Mouse (Mus musculus): ENCODE results near the gene Rusc2. TPM values are rescaled to one million over a fixed set of nuclear protein-coding genes. Genes with fewer than 3 reads are reported as not detected.

Rusc2 gene
- total and polyA plus RNA-seq, 3 experiments, result 2.4 to 7.3 TPM; not detected in 1

DNA sequence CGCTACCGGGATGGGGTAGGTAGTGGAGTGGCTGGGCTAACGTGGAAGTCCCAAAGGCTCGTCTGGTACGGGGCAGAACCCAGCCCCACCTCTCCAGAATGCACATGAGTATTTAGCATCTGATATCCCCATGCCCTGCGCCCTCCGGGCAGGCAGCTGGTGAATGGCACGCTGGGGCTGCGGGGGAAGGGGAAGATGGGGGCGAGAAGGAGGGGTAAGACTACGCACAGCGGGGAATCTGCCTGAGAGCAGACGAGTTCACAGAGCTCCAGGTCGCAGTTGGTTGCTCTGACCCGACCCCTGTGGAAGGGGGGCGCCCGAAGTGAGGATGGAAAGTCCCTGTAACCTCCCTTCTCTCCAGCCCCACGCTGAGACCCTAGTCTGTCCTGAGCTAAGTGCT lies 71.6 kb downstream of the Rusc2 start:
- no peaks in the 10 kb centered on the region for H3K79me2 ChIP-seq (ENCODE audit: control insufficient read depth, insufficient read depth, low read length, poor library complexity)
- peak overlapping the region; percentile 28; the same call in 1 of the 2 replicates for H3K9ac ChIP-seq (ENCODE audit: control insufficient read depth, low read depth, low read length, poor library complexity, severe bottlenecking)
- no peaks in the 10 kb centered on the region for H3K27me3 ChIP-seq (ENCODE audit: control insufficient read depth in 1 of 2, insufficient read depth in 2 of 2, low read length in 2 of 2)
- H3K36me3 ChIP-seq (ENCODE audit: control insufficient read depth in 1 of 2, insufficient read depth in 2 of 2, low read length in 2 of 2), result no peaks in the 10 kb centered on the region; a peak in 1 of 4 replicates
- TF ChIP-seq GATA1 (IDR thresholded peaks at IDR 0.05; ENCODE audit: low read depth, low read length), result no peak
- TF ChIP-seq E2F4 (IDR thresholded peaks at IDR 0.05; ENCODE audit: borderline replicate concordance, low read depth, low read length), result no peak
- no peak for TF ChIP-seq TCF12 (IDR thresholded peaks at IDR 0.05; ENCODE audit: low read depth, low read length)
- TF ChIP-seq TBP (IDR thresholded peaks at IDR 0.05; ENCODE audit: low read depth, low read length), result no peak
- no peak for TF ChIP-seq ZC3H11A (IDR thresholded peaks at IDR 0.05; ENCODE audit: low read depth, low read length)
- no peak for TF ChIP-seq USF1 (IDR thresholded peaks at IDR 0.05; ENCODE audit: low read depth, low read length)
- no peak for TF ChIP-seq JUND (IDR thresholded peaks at IDR 0.05; ENCODE audit: low read depth, low read length)
- no peak for TF ChIP-seq MAFK (IDR thresholded peaks at IDR 0.05; ENCODE audit: borderline replicate concordance, low read depth, low read length)
- TF ChIP-seq UBTF (IDR thresholded peaks at IDR 0.05; ENCODE audit: borderline replicate concordance, insufficient read depth, low read depth, low read length), result no peak
- no peak for TF ChIP-seq MAX (IDR thresholded peaks at IDR 0.05; ENCODE audit: low read length)
- TF ChIP-seq MEF2A (IDR thresholded peaks at IDR 0.05; ENCODE audit: extremely low read depth, insufficient replicate concordance, low read depth, low read length, poor library complexity, severe bottlenecking), result no peak
- TF ChIP-seq POLR2AphosphoS5 (IDR thresholded peaks at IDR 0.05; ENCODE audit: borderline replicate concordance, low read depth, low read length), result no peak
- no peak for TF ChIP-seq MYC (IDR thresholded peaks at IDR 0.05; ENCODE audit: low read depth, low read length)
- TF ChIP-seq ZNF384 (IDR thresholded peaks at IDR 0.05; ENCODE audit: low read depth, low read length), result no peak
- no peak for TF ChIP-seq MXI1 (IDR thresholded peaks at IDR 0.05; ENCODE audit: low read depth, low read length)
- no peak for TF ChIP-seq TAL1 (IDR thresholded peaks at IDR 0.05; ENCODE audit: low read length)
- no peak for TF ChIP-seq ELF1 (IDR thresholded peaks at IDR 0.05; ENCODE audit: low read depth, low read length)
- no peak overlapping the region for H3K27ac ChIP-seq (ENCODE audit: control insufficient read depth, low read depth, low read length)
- H3K4me1 ChIP-seq (ENCODE audit: control insufficient read depth in 1 of 2, insufficient read depth in 2 of 2, low read length in 2 of 2), result peaks cover 0 to 12% of the 10 kb centered on the region in 2 experiments; a peak in 3 of 4 replicates
- peak overlapping the region; percentile 39 to 41; a peak in 3 of 4 replicates for H3K4me3 ChIP-seq (ENCODE audit: control insufficient read depth in 1 of 2, insufficient read depth in 1 of 2, low read depth in 2 of 2, low read length in 2 of 2)
- H3K9me3 ChIP-seq (replicated peaks; ENCODE audit: insufficient read depth, low read length), result no peaks in the 10 kb centered on the region
- no peak for DNase-seq (ENCODE audit: low read depth, low spot score)

DNA sequence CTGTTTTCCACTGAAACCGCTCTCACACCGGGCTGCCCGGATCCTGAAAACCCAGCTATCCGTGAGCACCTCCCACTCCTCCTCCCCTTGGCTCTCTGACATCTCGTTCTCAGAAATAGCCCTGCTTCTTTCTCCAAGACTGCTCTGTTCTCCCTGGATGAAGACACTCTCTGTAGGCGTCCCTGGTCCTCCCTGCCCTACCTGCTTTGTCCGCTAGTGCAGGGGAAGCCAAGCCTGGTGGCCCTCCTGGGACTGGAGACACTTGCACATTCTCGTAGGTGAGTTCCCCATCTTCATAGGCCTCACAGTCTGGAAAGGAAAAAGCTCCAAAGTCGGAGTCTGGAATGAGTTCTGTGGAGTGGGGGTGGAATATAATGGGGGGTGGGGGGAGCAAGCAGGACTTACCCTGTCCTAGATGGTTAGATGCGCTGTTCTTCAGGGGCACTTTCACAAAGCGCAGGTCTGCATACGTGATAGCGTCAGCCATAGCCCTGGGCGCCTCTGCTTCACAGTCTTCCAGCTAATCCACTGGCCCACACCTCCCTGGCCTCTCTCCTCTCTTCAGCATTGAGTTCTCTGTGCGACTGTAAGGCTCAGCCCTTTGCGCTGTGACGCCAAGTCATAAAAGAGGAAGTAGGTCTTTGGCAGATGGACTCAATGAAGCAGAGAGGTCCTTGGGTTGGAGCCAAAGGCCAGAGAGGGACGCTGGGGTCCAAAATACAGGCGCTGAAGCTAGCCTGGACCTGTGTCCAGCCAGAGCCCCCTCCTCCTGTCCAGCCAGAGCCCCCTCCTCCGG lies 72.5 kb downstream of the Rusc2 start, which contains the start of gene Cd72:
Gene Cd72, minus strand, starts transcription at position 588 of the 796 bp plus-strand sequence.
- H3K36me3 ChIP-seq (ENCODE audit: control insufficient read depth in 1 of 2, insufficient read depth in 2 of 2, low read length in 2 of 2), result no peaks in the 10 kb centered on the region; a peak in 1 of 4 replicates
- peaks cover 0 to 12% of the 10 kb centered on the region in 2 experiments; a peak in 3 of 4 replicates for H3K4me1 ChIP-seq (ENCODE audit: control insufficient read depth in 1 of 2, insufficient read depth in 2 of 2, low read length in 2 of 2)
- H3K27me3 ChIP-seq (ENCODE audit: control insufficient read depth in 1 of 2, insufficient read depth in 2 of 2, low read length in 2 of 2), result no peaks in the 10 kb centered on the region
- TF ChIP-seq TCF12 (IDR thresholded peaks at IDR 0.05; ENCODE audit: low read depth, low read length) (0 out of 2 replicates have a peak, but pooled peaks have one; percentile 7), GATA1 (IDR thresholded peaks at IDR 0.05; ENCODE audit: low read depth, low read length) (no peak), MEF2A (IDR thresholded peaks at IDR 0.05; ENCODE audit: extremely low read depth, insufficient replicate concordance, low read depth, low read length, poor library complexity, severe bottlenecking) (no peak), ETS1 (IDR thresholded peaks at IDR 0.05; ENCODE audit: low read depth, low read length) (peak; percentile 30; the same call in 1 of the 2 replicates), EP300 (IDR thresholded peaks at IDR 0.05; ENCODE audit: low read depth in 1 of 2, low read length in 2 of 2) (0 out of 4 replicates have a peak, but pooled peaks of 1 of the 2 experiments have one; percentile 11)
- peak within 1 kb of the TSS; percentile 34 for H3K9ac ChIP-seq (ENCODE audit: control insufficient read depth, low read depth, low read length, poor library complexity, severe bottlenecking)
- H3K9me3 ChIP-seq (replicated peaks; ENCODE audit: insufficient read depth, low read length), result no peaks in the 10 kb centered on the region
- no peak within 1 kb of the TSS for H3K27ac ChIP-seq (ENCODE audit: control insufficient read depth, low read depth, low read length)
- peak within 1 kb of the TSS; percentile 39 to 41; a peak in 3 of 4 replicates for H3K4me3 ChIP-seq (ENCODE audit: control insufficient read depth in 1 of 2, insufficient read depth in 1 of 2, low read depth in 2 of 2, low read length in 2 of 2)
- DNase-seq (ENCODE audit: low read depth, low spot score), result peak; percentile 71
- H3K79me2 ChIP-seq (ENCODE audit: control insufficient read depth, insufficient read depth, low read length, poor library complexity), result no peaks in the 10 kb centered on the region

Measured in MEL (cell line).